Mouse (Mus musculus): ENCODE results near the gene Foxb2. TPM values are rescaled to one million over a fixed set of nuclear protein-coding genes. Genes with fewer than 3 reads are reported as not detected.

The Foxb2 gene
- not detected in 2 replicates for polyA plus RNA-seq (2015; fragmentation: Nextera tagmentation; extraction: Ambion mirVana)

DNA sequence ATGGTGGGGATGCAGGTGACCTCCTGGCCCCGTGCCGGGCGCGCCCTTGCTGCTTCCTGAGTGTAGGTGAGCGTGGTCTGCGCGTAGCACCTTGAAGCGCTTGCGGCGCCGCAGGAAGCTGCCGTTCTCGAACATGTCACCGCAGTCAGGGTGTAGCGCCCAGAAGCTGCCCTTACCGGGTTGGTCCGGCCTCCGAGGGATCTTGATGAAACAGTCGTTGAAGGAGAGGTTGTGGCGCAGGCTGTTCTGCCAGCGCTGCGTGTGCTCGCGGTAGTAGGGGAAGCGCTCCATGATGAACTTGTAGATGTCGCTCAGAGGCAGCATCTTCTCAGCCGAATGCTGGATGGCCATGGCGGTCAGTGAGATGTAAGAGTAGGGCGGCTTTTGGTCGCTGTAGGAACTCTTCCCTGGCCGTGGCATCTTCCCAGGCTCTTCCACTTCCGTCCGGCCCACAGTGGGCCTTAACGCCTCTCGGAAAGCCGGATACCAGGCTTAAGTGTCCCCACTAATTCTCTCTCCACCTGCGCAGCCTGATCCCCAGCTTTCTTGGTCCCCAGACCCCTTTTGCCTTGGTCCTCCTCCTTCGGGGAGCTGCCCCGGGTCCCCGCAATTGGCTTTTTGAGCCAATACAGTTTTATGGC, at the start of gene Foxb2:
Gene Foxb2 (minus strand): TSS at position 585 of the 641 bp plus-strand sequence.
- WGBS (ENCODE audit: insufficient replicate concordance), result 2% methylated on average over 40 of the region's 40 CpGs
- ATAC-seq (ENCODE audit: low read depth) (no peak), DNase-seq (no peak)
- peak within 1 kb of the TSS; percentile 43 for H3K4me3 ChIP-seq (replicated peaks)
- H3K9ac ChIP-seq, result no peak within 1 kb of the TSS
- no peaks in the 10 kb centered on the region for H3K36me3 ChIP-seq
- no peaks in the 10 kb centered on the region for H3K9me3 ChIP-seq (replicated peaks)
- peaks cover 17% of the 10 kb centered on the region for H3K4me1 ChIP-seq (replicated peaks)
- H3K4me2 ChIP-seq, result peak within 1 kb of the TSS; percentile 57
- H3K27ac ChIP-seq, result no peak within 1 kb of the TSS
- H3K27me3 ChIP-seq, result peaks cover 100% of the 10 kb centered on the region

- H3K4me1 ChIP-seq (replicated peaks), result no peaks in the 10 kb centered on the region
- no peak overlapping the region for H3K4me3 ChIP-seq (replicated peaks)
- H3K27me3 ChIP-seq, result no peaks in the 10 kb centered on the region
- ATAC-seq (ENCODE audit: low read depth) (no peak), DNase-seq (no peak)
- WGBS (ENCODE audit: insufficient replicate concordance), result 75% methylated on average over 5 of the region's 5 CpGs
- no peak overlapping the region for H3K4me2 ChIP-seq
- H3K27ac ChIP-seq, result no peak overlapping the region
- H3K9ac ChIP-seq, result no peak overlapping the region
- H3K36me3 ChIP-seq, result no peaks in the 10 kb centered on the region
- H3K9me3 ChIP-seq (replicated peaks), result no peaks in the 10 kb centered on the region
These were observed 37.9 kb upstream of the Foxb2 start for GRCm38 (mm10) chr19:16911507-16911906.

DNA sequence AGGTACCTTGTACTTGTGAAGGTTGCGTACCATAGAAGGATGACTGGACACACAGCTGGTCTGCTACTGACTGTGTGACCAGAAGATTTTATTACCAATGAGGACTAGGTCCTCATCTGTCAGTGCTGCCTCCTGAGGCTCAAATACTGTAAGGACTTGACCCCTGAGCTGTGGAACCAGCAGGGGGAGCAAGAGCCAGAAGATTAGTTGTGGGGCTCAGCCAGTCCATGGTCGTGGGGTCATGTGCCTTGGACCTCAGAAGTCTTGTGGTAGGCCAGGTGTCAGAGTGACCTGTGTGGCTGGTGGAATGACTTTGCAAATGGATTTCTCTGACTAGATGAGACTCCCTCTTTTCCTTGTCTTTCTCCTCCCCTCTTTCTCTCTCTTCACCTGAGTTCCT, 29.5 kb upstream of the Foxb2 start:
- H3K9me3 ChIP-seq (replicated peaks), result no peaks in the 10 kb centered on the region
- no peaks in the 10 kb centered on the region for H3K36me3 ChIP-seq
- no peaks in the 10 kb centered on the region for H3K4me1 ChIP-seq (replicated peaks)
- H3K27ac ChIP-seq, result no peak overlapping the region
- no peak overlapping the region for H3K9ac ChIP-seq
- H3K27me3 ChIP-seq, result no peaks in the 10 kb centered on the region
- WGBS (ENCODE audit: insufficient replicate concordance), result 47% methylated on average over 2 of the region's 2 CpGs
- DNase-seq, result peak; percentile 3
- no peak for ATAC-seq (ENCODE audit: low read depth)
- H3K4me3 ChIP-seq (replicated peaks), result no peak overlapping the region
- H3K4me2 ChIP-seq, result no peak overlapping the region

DNA sequence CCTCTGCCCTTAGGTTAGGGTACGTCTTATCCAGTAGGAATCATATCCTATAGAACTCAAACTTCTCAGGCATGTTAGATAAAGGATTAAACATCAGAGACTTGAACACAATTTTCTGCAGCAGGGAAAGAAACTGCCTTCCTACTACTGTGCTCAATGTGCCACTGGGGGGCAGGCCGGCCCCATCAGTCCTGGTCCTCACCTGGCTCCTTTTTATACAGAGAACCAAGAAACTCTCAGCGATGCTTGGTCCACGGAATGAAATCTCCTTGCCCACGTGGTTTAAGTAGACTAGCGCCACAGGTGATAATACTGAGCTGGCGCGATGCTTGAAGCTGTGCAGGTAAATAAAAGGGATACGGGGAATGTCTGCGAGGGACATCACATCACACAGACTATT, 26.1 kb upstream of the Foxb2 start:
- no peaks in the 10 kb centered on the region for H3K9me3 ChIP-seq (replicated peaks)
- H3K4me2 ChIP-seq, result no peak overlapping the region
- no peak overlapping the region for H3K27ac ChIP-seq
- H3K4me3 ChIP-seq (replicated peaks), result no peak overlapping the region
- DNase-seq (no peak), ATAC-seq (ENCODE audit: low read depth) (no peak)
- H3K27me3 ChIP-seq, result no peaks in the 10 kb centered on the region
- H3K36me3 ChIP-seq, result no peaks in the 10 kb centered on the region
- H3K9ac ChIP-seq, result no peak overlapping the region
- H3K4me1 ChIP-seq (replicated peaks), result no peaks in the 10 kb centered on the region
- 41% methylated on average over 10 of the region's 10 CpGs for WGBS (ENCODE audit: insufficient replicate concordance)

GRCm38 (mm10) chr19:16898576-16898975, 25.0 kb upstream of the Foxb2 start:
- ATAC-seq (ENCODE audit: low read depth) (no peak), DNase-seq (no peak)
- no peak overlapping the region for H3K4me3 ChIP-seq (replicated peaks)
- H3K4me2 ChIP-seq, result no peak overlapping the region
- no peaks in the 10 kb centered on the region for H3K27me3 ChIP-seq
- no peaks in the 10 kb centered on the region for H3K36me3 ChIP-seq
- H3K27ac ChIP-seq, result no peak overlapping the region
- WGBS (ENCODE audit: insufficient replicate concordance), result 72% methylated on average over 5 of the region's 5 CpGs
- H3K9me3 ChIP-seq (replicated peaks), result no peaks in the 10 kb centered on the region
- no peak overlapping the region for H3K9ac ChIP-seq
- H3K4me1 ChIP-seq (replicated peaks), result no peaks in the 10 kb centered on the region

GRCm38 (mm10) chr19:16876458-16876770, 2.8 kb upstream of the Foxb2 start:
- Histone ChIP-seq H3K27me3 (peaks cover 93% of the 10 kb centered on the region), H3K36me3 (no peaks in the 10 kb centered on the region), H3K9ac (no peak overlapping the region), H3K4me1 (replicated peaks) (peaks cover 17% of the 10 kb centered on the region), H3K4me2 (no peak overlapping the region), H3K9me3 (replicated peaks) (no peaks in the 10 kb centered on the region), H3K4me3 (replicated peaks) (no peak overlapping the region), H3K27ac (no peak overlapping the region)
- no peak for DNase-seq
- 2% methylated on average over 17 of the region's 17 CpGs for WGBS (ENCODE audit: insufficient replicate concordance)
- no peak for ATAC-seq (ENCODE audit: low read depth)

DNA sequence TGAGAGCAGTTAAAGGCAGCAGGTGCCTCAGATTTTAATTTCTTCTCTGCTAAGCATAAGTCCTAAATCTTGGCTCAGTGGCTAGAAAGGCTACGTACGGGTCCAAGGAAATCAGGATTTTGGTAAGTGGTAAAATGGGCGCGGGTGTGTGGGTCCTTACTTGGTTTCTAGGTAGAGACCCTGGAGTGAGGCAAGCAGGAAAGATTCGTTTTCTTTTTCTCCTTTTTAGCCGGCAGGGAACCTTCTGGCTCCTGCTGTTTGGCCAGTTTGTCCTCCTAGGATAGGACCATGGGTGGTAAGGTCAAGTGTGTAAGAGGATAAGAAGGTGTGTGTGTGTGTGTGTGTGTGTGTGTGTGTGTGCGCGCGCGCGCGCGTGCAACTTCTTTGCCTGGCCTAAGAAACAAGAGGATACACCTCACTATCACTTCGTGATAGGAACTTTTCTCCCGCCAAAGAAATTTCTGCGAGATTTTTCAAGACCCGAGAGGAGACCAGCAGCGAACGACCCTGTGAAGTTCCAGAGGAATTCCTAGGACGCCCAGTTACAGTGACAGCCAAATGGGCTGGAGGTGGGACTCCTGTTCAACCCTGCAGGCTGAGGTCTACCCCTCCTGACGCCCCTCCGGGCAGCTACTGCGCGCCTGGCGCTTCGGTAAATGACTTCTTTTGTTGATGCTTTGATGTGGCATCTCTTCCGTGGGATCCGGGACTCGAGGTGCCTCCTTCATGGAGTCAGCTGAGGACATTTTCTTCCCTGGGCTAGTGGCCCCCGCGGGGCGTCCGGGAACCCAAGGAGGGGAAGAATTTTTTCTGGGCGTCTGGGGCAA, 2.2 kb upstream of the Foxb2 start:
- no peak for DNase-seq
- H3K27me3 ChIP-seq, result peaks cover 97% of the 10 kb centered on the region
- ATAC-seq (ENCODE audit: low read depth), result no peak
- H3K4me3 ChIP-seq (replicated peaks), result no peak overlapping the region
- no peak overlapping the region for H3K4me2 ChIP-seq
- WGBS (ENCODE audit: insufficient replicate concordance), result 2% methylated on average over 34 of the region's 34 CpGs
- no peaks in the 10 kb centered on the region for H3K9me3 ChIP-seq (replicated peaks)
- no peaks in the 10 kb centered on the region for H3K36me3 ChIP-seq
- no peak overlapping the region for H3K9ac ChIP-seq
- H3K4me1 ChIP-seq (replicated peaks), result peaks cover 17% of the 10 kb centered on the region
- H3K27ac ChIP-seq, result no peak overlapping the region

DNA sequence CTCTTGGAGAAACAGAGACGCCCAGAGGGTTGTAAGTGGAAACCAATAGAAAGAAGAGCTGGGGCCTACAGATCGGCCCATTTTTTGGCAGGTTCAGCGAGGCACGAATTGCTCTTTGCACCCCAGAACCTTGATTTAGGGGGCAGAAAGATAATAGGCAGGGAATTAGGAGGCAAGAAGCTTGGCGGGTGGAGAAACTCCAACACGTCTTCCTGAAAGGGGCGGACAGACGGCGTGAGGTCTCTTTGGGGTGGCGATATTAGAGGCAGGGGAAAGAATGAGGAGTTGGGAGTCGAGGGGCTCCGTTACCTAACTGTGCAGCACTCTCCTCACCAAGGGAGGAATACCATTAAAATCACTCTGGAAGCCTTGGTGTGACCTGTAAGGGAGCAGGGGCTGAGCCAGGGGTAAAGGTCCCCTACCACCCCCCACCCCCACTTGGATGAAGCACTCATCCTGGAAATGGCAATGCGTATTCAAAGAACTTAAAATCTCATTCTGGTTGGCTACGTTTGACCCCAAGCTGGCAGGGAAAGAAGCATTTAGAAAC, 1.5 kb upstream of the Foxb2 start:
- Histone ChIP-seq H3K4me3 (replicated peaks) (peak overlapping the region; percentile 43; the same call in 1 of the 2 replicates), H3K27me3 (peaks cover 98% of the 10 kb centered on the region), H3K4me2 (no peak overlapping the region), H3K27ac (no peak overlapping the region), H3K9ac (no peak overlapping the region), H3K9me3 (replicated peaks) (no peaks in the 10 kb centered on the region), H3K36me3 (no peaks in the 10 kb centered on the region), H3K4me1 (replicated peaks) (peaks cover 17% of the 10 kb centered on the region)
- ATAC-seq (ENCODE audit: low read depth), result no peak
- 5% methylated on average over 14 of the region's 14 CpGs for WGBS (ENCODE audit: insufficient replicate concordance)
- DNase-seq, result no peak

DNA sequence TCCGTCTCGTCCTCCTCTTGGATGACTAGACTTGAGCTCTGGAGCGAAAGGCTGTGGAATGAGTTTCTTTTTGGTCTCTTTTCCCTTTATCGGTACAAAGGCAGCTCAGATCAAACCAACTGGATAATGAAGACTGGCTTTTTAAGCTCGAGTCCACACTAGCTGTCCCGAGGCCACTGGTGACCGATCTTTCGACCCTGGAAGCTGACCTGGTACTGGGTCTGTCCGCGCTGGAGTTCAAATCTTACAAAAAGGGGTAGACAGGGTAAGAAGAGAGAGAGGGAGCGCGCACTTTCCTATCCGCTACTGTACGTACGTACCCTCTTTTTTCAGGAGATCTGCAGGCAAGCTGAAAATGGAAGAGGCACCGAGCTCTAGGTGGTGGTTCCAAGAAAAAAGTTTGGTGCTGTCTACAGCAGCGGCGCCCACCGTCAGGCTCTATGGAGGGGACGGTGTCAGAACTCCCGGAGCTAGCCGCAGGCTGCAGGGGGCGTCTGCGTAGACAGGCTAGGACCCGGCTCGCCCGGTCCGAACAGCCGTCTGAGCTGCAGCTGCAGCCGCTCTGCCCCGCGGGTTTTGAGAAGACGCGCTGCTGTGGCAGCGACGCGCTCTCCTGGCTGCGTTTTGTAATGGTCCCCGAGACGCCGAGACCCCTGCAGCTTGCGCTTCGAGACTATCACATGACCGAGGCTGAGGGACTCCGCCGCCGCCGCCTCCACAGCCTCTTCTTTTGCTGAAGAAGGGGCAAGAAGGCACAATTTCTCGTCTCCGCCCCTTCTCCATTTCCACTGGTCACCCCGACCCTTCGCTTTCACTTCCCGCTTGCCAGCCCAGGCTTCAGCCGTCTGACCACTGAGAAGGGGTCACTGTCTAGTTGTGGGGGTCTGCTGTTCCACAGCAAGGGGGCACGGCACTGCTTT, 597 bp upstream of the Foxb2 start:
- H3K4me1 ChIP-seq (replicated peaks), result peaks cover 17% of the 10 kb centered on the region
- no peaks in the 10 kb centered on the region for H3K36me3 ChIP-seq
- ATAC-seq (ENCODE audit: low read depth), result no peak
- WGBS (ENCODE audit: insufficient replicate concordance), result 1% methylated on average over 55 of the region's 55 CpGs
- DNase-seq, result no peak
- H3K27ac ChIP-seq, result no peak overlapping the region
- H3K27me3 ChIP-seq, result peaks cover 100% of the 10 kb centered on the region
- H3K4me3 ChIP-seq (replicated peaks), result peak overlapping the region; percentile 43
- H3K9me3 ChIP-seq (replicated peaks), result no peaks in the 10 kb centered on the region
- peak overlapping the region; percentile 57 for H3K4me2 ChIP-seq
- no peak overlapping the region for H3K9ac ChIP-seq

- no peak for DNase-seq
- H3K9me3 ChIP-seq (replicated peaks), result no peaks in the 10 kb centered on the region
- H3K9ac ChIP-seq, result no peak overlapping the region
- ATAC-seq (ENCODE audit: low read depth), result no peak
- peak overlapping the region; percentile 57 for H3K4me2 ChIP-seq
- no peaks in the 10 kb centered on the region for H3K36me3 ChIP-seq
- H3K27me3 ChIP-seq, result peaks cover 100% of the 10 kb centered on the region
- WGBS (ENCODE audit: insufficient replicate concordance), result under 1% methylated on average over 80 of the region's 88 CpGs
- peak overlapping the region; percentile 43 for H3K4me3 ChIP-seq (replicated peaks)
- no peak overlapping the region for H3K27ac ChIP-seq
- peaks cover 17% of the 10 kb centered on the region for H3K4me1 ChIP-seq (replicated peaks)
These were observed 1.0 kb downstream of the Foxb2 start for GRCm38 (mm10) chr19:16872331-16873180.
